Mouse (Mus musculus) liver, embryonic 15.5 days (tissue): Measurements from ENCODE around the gene Itpka. TPM values are rescaled to one million over a fixed set of nuclear protein-coding genes. Genes with fewer than 3 reads are reported as not detected.
"Not testable (repeated sequence)": the region's sequence is repeated elsewhere in the genome, so short reads cannot be mapped to it uniquely, and the experiment has no call there.

ENCODE experiments used
- ATAC-seq: fragments of 200-750 bp; cut with Nextera tagmentation; 2 replicates; pipeline ENCODE4 v1.8.0; 2017; ENCODE audit warnings: moderate number of reproducible peaks, mild to moderate bottlenecking, moderate library complexity; ENCODE audit not compliant: insufficient read depth
- H3K27ac ChIP-seq: fragments of 300-500 bp; sonication (generic); replicated peaks from 2 replicates; pipeline ENCODE4 v1.5.1; 2015; ENCODE audit warnings: mild to moderate bottlenecking, inconsistent platforms
- H3K27me3 ChIP-seq: fragments of 300-500 bp; sonication (generic); 2 replicates; pipeline ENCODE4 v1.6.1; 2015; ENCODE audit warnings: mild to moderate bottlenecking, inconsistent platforms
- H3K36me3 ChIP-seq: fragments of 300-500 bp; sonication (generic); replicated peaks from 2 replicates; pipeline ENCODE4 v1.6.1; 2015; ENCODE audit warnings: moderate library complexity, mild to moderate bottlenecking, inconsistent platforms
- H3K4me1 ChIP-seq: fragments of 300-500 bp; sonication (generic); replicated peaks from 2 replicates; pipeline ENCODE4 v1.6.1; 2015; ENCODE audit warnings: inconsistent platforms
- H3K4me2 ChIP-seq: fragments of 300-500 bp; sonication (generic); 2 replicates; pipeline ENCODE4 v1.6.1; 2015; ENCODE audit warnings: moderate library complexity, mild to moderate bottlenecking, inconsistent platforms
- H3K4me3 ChIP-seq: fragments of 300-500 bp; sonication (generic); replicated peaks from 2 replicates; pipeline ENCODE4 v1.5.1; 2015; ENCODE audit warnings: mild to moderate bottlenecking, inconsistent platforms
- H3K9ac ChIP-seq: fragments of 300-500 bp; sonication (generic); 2 replicates; pipeline ENCODE4 v1.6.1; 2015; ENCODE audit warnings: moderate library complexity, mild to moderate bottlenecking, inconsistent platforms
- H3K9me3 ChIP-seq: fragments of 300-500 bp; sonication (generic); replicated peaks from 2 replicates; pipeline ENCODE4 v1.6.1; 2016; ENCODE audit warnings: inconsistent platforms
- WGBS: fragments of 180-500 bp; shearing (Covaris S2); methylation state at CpG from one replicate; pipeline ENCODE4 v1.1.7; 2015; ENCODE audit warnings: mixed read lengths; ENCODE audit not compliant: insufficient replicate concordance; 5-methylcytosine and 5-hydroxymethylcytosine counted together
- polyA plus RNA-seq: library from polyadenylated mRNA; unstranded; fragments of >200 nt; fragmentation: Nextera tagmentation; extraction: Ambion mirVana; gene quantifications from 2 replicates; pipeline ENCODE4 v1.2.1, GENCODE M21; 2015

Gene Itpka
- polyA plus RNA-seq, result 2.7 and 4.2 TPM in 2 replicates

GRCm38 (mm10) chr2:119741581-119742411 lies at the start of gene Itpka:
TSS of gene Itpka (plus strand) at chr2:119742337.
- peak within 1 kb of the TSS; percentile 72 for H3K4me3 ChIP-seq

GRCm38 (mm10) chr2:119694826-119695225 lies 47.3 kb upstream of the Itpka start:
- 80% methylated on average over 2 of the region's 2 CpGs for whole genome bisulfite sequencing
- Histone ChIP-seq H3K4me2 (no peak overlapping the region), H3K9me3 (no peaks in the 10 kb centered on the region), H3K27ac (no peak overlapping the region), H3K4me1 (peaks cover 3% of the 10 kb centered on the region; the same call in 1 of the 2 replicates), H3K27me3 (no peaks in the 10 kb centered on the region), H3K9ac (no peak overlapping the region), H3K4me3 (no peak overlapping the region), H3K36me3 (peaks cover 20% of the 10 kb centered on the region)
- no peak for ATAC-seq

More at GRCm38 (mm10) chr2:119741581-119742411, at the start of gene Itpka:
- Histone ChIP-seq H3K27me3 (peaks cover 88% of the 10 kb centered on the region), H3K4me2 (peak within 1 kb of the TSS; percentile 100), H3K27ac (peak within 1 kb of the TSS; percentile 74), H3K9me3 (no peaks in the 10 kb centered on the region), H3K9ac (peak within 1 kb of the TSS; percentile 62), H3K36me3 (no peaks in the 10 kb centered on the region), H3K4me1 (peaks cover 60% of the 10 kb centered on the region)
- WGBS, result under 1% methylated on average over 50 of the region's 53 CpGs
- peak; percentile 66 for ATAC-seq

- no peak for ATAC-seq
- Histone ChIP-seq H3K4me1 (peaks cover 3% of the 10 kb centered on the region; the same call in 1 of the 2 replicates), H3K27ac (no peak overlapping the region), H3K4me3 (no peak overlapping the region), H3K9me3 (no peaks in the 10 kb centered on the region), H3K9ac (no peak overlapping the region), H3K4me2 (no peak overlapping the region), H3K36me3 (peaks cover 22% of the 10 kb centered on the region), H3K27me3 (no peaks in the 10 kb centered on the region)
- 63% methylated on average over 1 of the region's 1 CpGs for WGBS
These were observed 46.0 kb upstream of the Itpka start for GRCm38 (mm10) chr2:119696111-119696510.

GRCm38 (mm10) chr2:119698472-119698871 lies 43.7 kb upstream of the Itpka start:
- WGBS, result 43% methylated on average over 2 of the region's 2 CpGs
- no peak overlapping the region for H3K4me3 ChIP-seq
- ATAC-seq, result no peak
- peaks cover 3% of the 10 kb centered on the region; the same call in 1 of the 2 replicates for H3K4me1 ChIP-seq
- H3K36me3 ChIP-seq, result peaks cover 17% of the 10 kb centered on the region
- no peak overlapping the region for H3K4me2 ChIP-seq
- H3K9me3 ChIP-seq, result no peaks in the 10 kb centered on the region
- H3K27ac ChIP-seq, result no peak overlapping the region
- H3K27me3 ChIP-seq, result no peaks in the 10 kb centered on the region
- no peak overlapping the region for H3K9ac ChIP-seq

- Histone ChIP-seq H3K4me2 (no peak overlapping the region), H3K36me3 (peaks cover 6% of the 10 kb centered on the region; the same call in 1 of the 2 replicates), H3K27ac (no peak overlapping the region), H3K27me3 (no peaks in the 10 kb centered on the region), H3K4me3 (no peak overlapping the region), H3K9me3 (no peaks in the 10 kb centered on the region), H3K4me1 (peaks cover 3% of the 10 kb centered on the region; the same call in 1 of the 2 replicates), H3K9ac (no peak overlapping the region)
- 86% methylated on average over 3 of the region's 3 CpGs for WGBS
- ATAC-seq, result no peak
These were observed 42.2 kb upstream of the Itpka start for GRCm38 (mm10) chr2:119699962-119700361.

GRCm38 (mm10) chr2:119703171-119703570 lies 39.0 kb upstream of the Itpka start:
- Histone ChIP-seq H3K9me3 (no peaks in the 10 kb centered on the region), H3K27ac (no peak overlapping the region), H3K27me3 (no peaks in the 10 kb centered on the region), H3K4me2 (no peak overlapping the region), H3K4me1 (peaks cover under 1% of the 10 kb centered on the region; the same call in 1 of the 2 replicates), H3K4me3 (no peak overlapping the region), H3K36me3 (peaks cover 32% of the 10 kb centered on the region), H3K9ac (no peak overlapping the region)
- ATAC-seq, result no peak
- whole genome bisulfite sequencing, result 88% methylated on average over 2 of the region's 2 CpGs

- H3K4me1 ChIP-seq, result no peaks in the 10 kb centered on the region
- no peak overlapping the region for H3K4me2 ChIP-seq
- no peak overlapping the region for H3K27ac ChIP-seq
- WGBS, result 76% methylated on average over 3 of the region's 3 CpGs
- no peaks in the 10 kb centered on the region for H3K27me3 ChIP-seq
- no peak overlapping the region for H3K9ac ChIP-seq
- peaks cover 54% of the 10 kb centered on the region for H3K36me3 ChIP-seq
- ATAC-seq, result no peak
- no peak overlapping the region for H3K4me3 ChIP-seq
- no peaks in the 10 kb centered on the region for H3K9me3 ChIP-seq
These were observed 34.5 kb upstream of the Itpka start for GRCm38 (mm10) chr2:119707676-119708075.

GRCm38 (mm10) chr2:119710011-119710410 lies 32.1 kb upstream of the Itpka start:
- peaks cover 68% of the 10 kb centered on the region for H3K36me3 ChIP-seq
- 71% methylated on average over 3 of the region's 3 CpGs for WGBS
- H3K4me3 ChIP-seq, result no peak overlapping the region
- ATAC-seq, result no peak
- no peaks in the 10 kb centered on the region for H3K27me3 ChIP-seq
- no peak overlapping the region for H3K4me2 ChIP-seq
- 0 out of 2 replicates have a peak, but pooled peaks cover under 1% of the 10 kb centered on the region for H3K4me1 ChIP-seq
- H3K9me3 ChIP-seq, result no peaks in the 10 kb centered on the region
- no peak overlapping the region for H3K27ac ChIP-seq
- H3K9ac ChIP-seq, result no peak overlapping the region

- H3K4me1 ChIP-seq, result not testable (repeated sequence)
- WGBS, result 76% methylated on average over 2 of the region's 2 CpGs
- peaks cover 75% of the 10 kb centered on the region for H3K36me3 ChIP-seq
These were observed 26.3 kb upstream of the Itpka start for GRCm38 (mm10) chr2:119715868-119716267.

GRCm38 (mm10) chr2:119721070-119721469 lies 21.1 kb upstream of the Itpka start:
- ATAC-seq, result no peak
- Histone ChIP-seq H3K4me1 (0 out of 2 replicates have a peak, but pooled peaks cover 4% of the 10 kb centered on the region), H3K4me3 (no peak overlapping the region), H3K4me2 (no peak overlapping the region), H3K27me3 (no peaks in the 10 kb centered on the region), H3K9ac (no peak overlapping the region), H3K36me3 (peaks cover 81% of the 10 kb centered on the region), H3K9me3 (no peaks in the 10 kb centered on the region), H3K27ac (no peak overlapping the region)
- 85% methylated on average over 8 of the region's 8 CpGs for WGBS

More at GRCm38 (mm10) chr2:119715868-119716267, 26.3 kb upstream of the Itpka start:
- not testable (repeated sequence) for H3K27ac ChIP-seq, H3K27me3 ChIP-seq, H3K4me3 ChIP-seq, ATAC-seq, H3K9ac ChIP-seq, H3K9me3 ChIP-seq, H3K4me2 ChIP-seq

- Histone ChIP-seq H3K27me3 (no peaks in the 10 kb centered on the region), H3K36me3 (peaks cover 87% of the 10 kb centered on the region), H3K4me2 (0 out of 2 replicates have a peak overlapping the region, but pooled peaks have one; percentile 3), H3K4me3 (no peak overlapping the region), H3K4me1 (peaks cover 23% of the 10 kb centered on the region), H3K9ac (no peak overlapping the region), H3K9me3 (no peaks in the 10 kb centered on the region), H3K27ac (peak overlapping the region; percentile 53)
- WGBS, result 37% methylated on average over 3 of the region's 3 CpGs
- ATAC-seq, result peak; percentile 88
These were observed 14.2 kb upstream of the Itpka start for GRCm38 (mm10) chr2:119727762-119728416.
